In genomic region chr2:179689761-179690160, GRCm38 (mm10) we compare ENCODE assay signal across 19 mouse cellular contexts.
"Had no signal": no experiment of that assay in that cellular context is flagged by ENCODE, and none has a peak within 500 bp of the region (broad histone marks: within the 10 kb centered on the region; RNA-seq: fewer than 3 reads in every experiment).

No protein-coding gene starts in this region.

- H3K9me3 ChIP-seq: limb, embryonic 12.5 days; limb, embryonic 15.5 days; midbrain, embryonic 13.5 days had no signal

- H3K9ac ChIP-seq: limb, embryonic 12.5 days; limb, embryonic 15.5 days; liver, embryonic 14.5 days; liver, postnatal 0 days; midbrain, embryonic 13.5 days had no signal

- H3K4me2 ChIP-seq: limb, embryonic 12.5 days; limb, embryonic 15.5 days; liver, embryonic 11.5 days; midbrain, embryonic 13.5 days had no signal

- ATAC-seq: inflammation-experienced regulatory T-cells, adult 6 months; intestine, embryonic 16.5 days; liver, postnatal 0 days; midbrain, embryonic 13.5 days had no signal

- DNase-seq: kidney, adult 18-20 months; kidney, adult 9 months; kidney, postnatal 14 days; kidney, postnatal 4 days; left cerebral cortex, postnatal 4 days; liver, postnatal 0 days; right cerebral cortex, adult 18-20 months; right cerebral cortex, postnatal 14 days; right cerebral cortex, postnatal 4 days; thymus, postnatal 25 days had no signal

- H3K4me3 ChIP-seq: limb, embryonic 12.5 days; limb, embryonic 15.5 days; midbrain, embryonic 13.5 days had no signal

- H3K27ac ChIP-seq: limb, embryonic 12.5 days; limb, embryonic 15.5 days; liver, embryonic 14.5 days; macrophage; midbrain, embryonic 13.5 days; stomach, postnatal 0 days had no signal

- H3K36me3 ChIP-seq: limb, embryonic 12.5 days; limb, embryonic 15.5 days; midbrain, embryonic 13.5 days had no signal
